Mouse (Mus musculus) gastrocnemius, postnatal 36 days (tissue): ENCODE data around the gene Alg2. TPM values are rescaled to one million over a fixed set of nuclear protein-coding genes. Genes with fewer than 3 reads are reported as not detected.

ENCODE experiments used
- DNase-seq, 2 experiments: peaks; one replicate each; pipeline ENCODE4 v3.0.0; 2022
- intact Hi-C: fragments of 180-260 bp; cut with DNase I; formaldehyde crosslinking; loops from one replicate; pipeline ENCODE4 v1.15.1; 2025
- long read RNA-seq, 2 experiments: library from polyadenylated mRNA; stranded (forward); transcript quantifications; one replicate each; pipeline ENCODE4 v2.0.0; 2021
- total RNA-seq, 2 experiments: library from RNA; stranded (reverse); gene quantifications; 2 replicates each; pipeline ENCODE4 v1.2.3; 2021

The Alg2 gene
- total RNA-seq, result 10 to 100 TPM in 1 of 2 experiments, 1 to 10 TPM in 1; 8.8 to 13.1 TPM
- long read RNA-seq, experiment 1, partial matches to known transcripts, result 0 of 2 reads
- long read RNA-seq, experiment 1, other reads (novel, unspliced or antisense), result 0 of 2 reads
- long read RNA-seq, experiment 2, transcript Alg2-201 (2 exons, 3,021 nt), result major isoform, 7 of 8 reads
- long read RNA-seq, experiment 2, partial matches to known transcripts, result 0 of 8 reads
- long read RNA-seq, experiment 2, other reads (novel, unspliced or antisense), result 1 of 8 reads

- DNase-seq, result peak; percentile 94 to 95
- intact Hi-C loops, result loop anchor here (5.0 to 10.0 kb wide), 2 partner anchors 37 to 571 kb away; partner anchors contain the start of gene Nr4a3
Measured at GRCm38 (mm10) chr4:47473968-47474729, at the start of gene Alg2, which contains the start of gene Sec61b. Alg2 (minus strand) TSS chr4:47474333. Sec61b (plus strand) TSS chr4:47474658.

GRCm38 (mm10) chr4:47521884-47522605, 47.9 kb upstream of the Alg2 start:
- no peak for DNase-seq
- intact Hi-C loops, result no loop called here

- intact Hi-C loops, result no loop called here
- no peak for DNase-seq
Measured at GRCm38 (mm10) chr4:47520076-47520475, 45.9 kb upstream of the Alg2 start.

GRCm38 (mm10) chr4:47518551-47519181, 44.5 kb upstream of the Alg2 start:
- no peak for DNase-seq
- intact Hi-C loops, result no loop called here

GRCm38 (mm10) chr4:47504841-47505517, 30.8 kb upstream of the Alg2 start:
- no peak for DNase-seq
- intact Hi-C loops, result loop anchor here (5.0 kb wide), 1 partner anchor 67 kb away; no protein-coding TSS in a partner anchor

GRCm38 (mm10) chr4:47503045-47503444, 28.9 kb upstream of the Alg2 start:
- intact Hi-C loops, result loop anchor here (2.0 to 5.0 kb wide), 2 partner anchors 64 to 69 kb away; no protein-coding TSS in a partner anchor
- no peak for DNase-seq

- DNase-seq, result no peak
- intact Hi-C loops, result loop anchor here (2.0 to 5.0 kb wide), 2 partner anchors 64 to 70 kb away; no protein-coding TSS in a partner anchor
Measured at GRCm38 (mm10) chr4:47502546-47502971, 28.4 kb upstream of the Alg2 start.

- peak; percentile 47 to 62 for DNase-seq
- intact Hi-C loops, result loop anchor here (2.0 to 5.0 kb wide), 2 partner anchors 173 to 546 kb away; partner anchors contain the start of gene Nr4a3
Measured at GRCm38 (mm10) chr4:47499121-47499545, 25.0 kb upstream of the Alg2 start.

- intact Hi-C loops, result loop anchor here (1.0 to 5.0 kb wide), 3 partner anchors 96 to 547 kb away; partner anchors contain the start of gene Nr4a3
Measured at GRCm38 (mm10) chr4:47497811-47498385, 23.8 kb upstream of the Alg2 start.

GRCm38 (mm10) chr4:47494686-47495085, 20.6 kb upstream of the Alg2 start:
- no peak for DNase-seq
- intact Hi-C loops, result loop anchor here (2.0 to 5.0 kb wide), 2 partner anchors 14 to 178 kb away; no protein-coding TSS in a partner anchor

More at GRCm38 (mm10) chr4:47497811-47498385, 23.8 kb upstream of the Alg2 start:
- peak; percentile 49 to 67 for DNase-seq

GRCm38 (mm10) chr4:47494137-47494536, 20.0 kb upstream of the Alg2 start:
- DNase-seq, result no peak
- intact Hi-C loops, result loop anchor here (2.0 kb wide), 1 partner anchor 13 kb away; no protein-coding TSS in a partner anchor

GRCm38 (mm10) chr4:47493456-47493855, 19.3 kb upstream of the Alg2 start:
- intact Hi-C loops, result no loop called here
- DNase-seq, result no peak

GRCm38 (mm10) chr4:47492311-47493086, 18.4 kb upstream of the Alg2 start:
- no peak for DNase-seq
- intact Hi-C loops, result no loop called here

- intact Hi-C loops, result no loop called here
- DNase-seq, result no peak
Measured at GRCm38 (mm10) chr4:47491243-47491642, 17.1 kb upstream of the Alg2 start.

- intact Hi-C loops, result loop anchor here (2.0 kb wide), 1 partner anchor 14 kb away; no protein-coding TSS in a partner anchor
Measured at GRCm38 (mm10) chr4:47480576-47480975, 6.4 kb upstream of the Alg2 start.

GRCm38 (mm10) chr4:47480095-47480494, 6.0 kb upstream of the Alg2 start:
- no peak for DNase-seq
- intact Hi-C loops, result loop anchor here (2.0 kb wide), 1 partner anchor 15 kb away; no protein-coding TSS in a partner anchor

More at GRCm38 (mm10) chr4:47480576-47480975, 6.4 kb upstream of the Alg2 start:
- no peak for DNase-seq

GRCm38 (mm10) chr4:47477539-47477938, 3.4 kb upstream of the Alg2 start:
- DNase-seq, result no peak
- intact Hi-C loops, result loop anchor here (10.0 kb wide), 1 partner anchor 567 kb away; the partner anchor contains the start of gene Nr4a3
